Mouse (Mus musculus) testis, adult 2 months (tissue): ENCODE measurements around the gene Stum.

Experiments
- CTCF ChIP-seq: fragments of 200-500 bp; IDR thresholded peaks from 2 replicates; pipeline ENCODE4 v1.5.1; 2012; ENCODE audit warnings: low read depth, mild to moderate bottlenecking, inconsistent platforms, low read length, moderate library complexity; ENCODE audit not compliant: control insufficient read depth, insufficient read depth, insufficient replicate concordance
- POLR2A ChIP-seq: fragments of 200-500 bp; IDR thresholded peaks from 2 replicates; pipeline ENCODE4 v1.6.1; 2012; ENCODE audit warnings: low read depth, mild to moderate bottlenecking, inconsistent platforms, low read length, moderate library complexity; ENCODE audit not compliant: control insufficient read depth

DNA sequence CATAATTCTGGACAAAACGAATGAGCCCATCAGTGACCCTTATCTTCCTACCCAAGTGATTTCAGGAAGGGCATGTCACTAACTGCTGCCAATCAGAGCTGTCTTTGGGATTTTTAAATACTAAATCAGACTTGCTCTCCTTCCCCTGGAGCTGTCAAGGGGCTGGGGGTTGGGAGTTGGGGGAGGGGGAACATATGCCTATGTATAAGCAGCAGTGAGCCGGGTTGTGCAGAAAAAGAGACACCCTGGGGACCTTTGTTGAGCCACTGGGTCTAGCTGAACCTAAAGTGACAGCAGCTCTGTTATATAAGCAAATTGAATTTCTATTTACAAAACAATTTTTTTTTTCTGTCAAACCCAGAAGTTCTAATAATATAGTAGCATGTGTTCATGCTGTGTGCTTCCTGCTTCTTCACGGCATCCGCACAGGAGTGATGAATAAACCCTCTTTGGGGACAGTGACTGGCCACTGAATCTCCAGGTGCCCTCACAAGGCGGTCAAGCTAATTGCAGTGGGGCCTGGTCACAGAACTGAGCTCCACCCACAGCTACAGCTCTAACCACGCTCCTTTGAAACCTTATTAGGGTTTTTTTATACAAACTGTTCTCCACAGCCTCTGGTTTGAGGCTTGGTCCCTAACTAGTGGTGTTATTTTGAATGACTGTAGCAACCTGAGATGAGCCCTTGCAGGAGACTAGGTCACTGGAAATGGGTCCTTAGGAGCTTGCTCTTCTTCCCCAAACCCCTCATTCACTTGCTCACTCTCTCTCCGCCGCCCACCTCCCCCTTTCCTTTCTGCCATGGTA is 47.4 kb upstream of the Stum start:
- TF ChIP-seq POLR2A (no peak), CTCF (no peak)
